Mouse (Mus musculus) brain, embryonic 18.5 days (tissue): ENCODE data around the gene Syndig1l.

Experiments
- DNase-seq: peaks from one replicate; pipeline ENCODE4 v3.0.0-alpha.2; 2012; ENCODE audit warnings: low read depth, low spot score

Syndig1l gene

DNA sequence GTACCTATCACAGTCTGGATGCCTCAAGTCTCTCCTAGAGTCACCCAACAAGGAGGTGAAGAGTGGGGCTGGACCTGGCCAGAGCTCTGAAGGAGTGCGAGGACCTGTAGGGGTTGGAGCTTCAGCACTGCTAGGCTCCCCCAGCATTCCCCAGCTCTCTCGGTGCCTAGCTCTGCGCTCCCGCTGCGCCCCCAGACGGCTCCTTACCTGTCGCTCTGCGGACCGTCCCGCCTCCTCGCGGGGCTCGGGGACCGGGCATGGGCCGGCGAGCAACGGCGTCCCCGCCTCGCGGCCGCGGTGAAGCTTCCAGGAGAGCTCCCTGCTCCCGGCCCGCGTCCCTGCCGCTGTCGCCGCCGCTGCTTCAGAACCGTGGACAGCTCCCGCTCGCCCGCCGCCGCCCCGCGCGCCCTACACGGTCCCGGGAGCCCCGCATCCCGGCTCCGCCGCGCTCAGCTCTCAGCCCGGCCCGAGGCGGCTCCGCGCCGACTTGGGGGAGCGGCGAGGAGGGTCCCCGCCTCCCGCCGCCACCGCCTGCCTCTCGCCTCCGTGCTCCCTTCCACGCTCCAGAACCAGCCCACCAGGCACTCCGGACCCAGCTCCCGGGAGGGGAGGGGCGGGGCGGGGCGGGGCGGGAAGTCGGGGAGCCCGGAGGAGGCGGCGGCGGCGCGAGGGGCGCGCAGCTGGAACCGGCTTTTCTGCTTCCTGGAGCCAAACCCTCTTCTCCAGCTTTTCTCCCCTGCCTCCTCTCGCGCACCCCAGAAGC is at the start of gene Syndig1l:
Syndig1l (minus strand) TSS at position 513 of the 763 bp plus-strand sequence.
- no peak for DNase-seq

DNA sequence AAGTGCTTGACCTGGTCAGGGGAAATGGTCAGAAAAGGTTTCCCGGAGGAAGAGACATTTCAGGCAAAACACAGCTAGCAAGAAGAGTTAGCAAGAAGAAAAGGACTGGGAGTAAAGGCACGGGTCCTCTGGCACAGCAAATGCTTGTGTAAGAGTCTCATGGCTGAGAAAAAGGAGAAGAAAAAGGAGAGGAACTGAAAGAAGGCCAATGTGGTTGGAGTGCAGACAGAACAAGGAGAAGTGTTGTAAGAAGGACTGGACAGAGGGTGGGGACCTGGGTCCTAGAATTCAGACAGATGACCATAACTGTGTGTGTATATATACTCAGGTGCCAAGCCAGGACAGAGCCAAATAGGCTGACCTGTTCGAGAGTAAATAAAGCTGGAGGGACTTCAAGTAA is 49.5 kb upstream of the Syndig1l start:
- no peak for DNase-seq

- DNase-seq = no peak
Measured at GRCm38 (mm10) chr12:84745700-84746099, 47.1 kb upstream of the Syndig1l start.

DNA sequence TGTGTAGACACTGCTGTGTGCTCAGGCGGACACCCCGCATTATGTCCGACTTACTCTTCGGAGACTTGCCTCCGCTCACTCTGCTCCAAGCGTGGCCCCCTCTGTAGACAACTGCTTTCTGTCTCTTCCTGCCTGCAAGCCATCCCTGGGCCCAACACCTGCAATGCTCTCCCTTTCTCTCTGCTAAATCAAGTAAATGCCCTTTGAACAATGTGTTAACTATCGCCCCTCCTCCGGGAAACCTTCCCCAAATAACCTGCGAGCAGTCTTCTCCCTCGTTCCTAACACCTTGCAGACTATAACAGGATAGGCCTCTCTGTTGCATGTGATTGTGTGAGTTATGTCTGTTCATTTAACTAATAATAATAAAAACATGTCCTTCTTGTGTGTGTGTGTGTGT is 44.9 kb upstream of the Syndig1l start:
- DNase-seq = no peak

DNA sequence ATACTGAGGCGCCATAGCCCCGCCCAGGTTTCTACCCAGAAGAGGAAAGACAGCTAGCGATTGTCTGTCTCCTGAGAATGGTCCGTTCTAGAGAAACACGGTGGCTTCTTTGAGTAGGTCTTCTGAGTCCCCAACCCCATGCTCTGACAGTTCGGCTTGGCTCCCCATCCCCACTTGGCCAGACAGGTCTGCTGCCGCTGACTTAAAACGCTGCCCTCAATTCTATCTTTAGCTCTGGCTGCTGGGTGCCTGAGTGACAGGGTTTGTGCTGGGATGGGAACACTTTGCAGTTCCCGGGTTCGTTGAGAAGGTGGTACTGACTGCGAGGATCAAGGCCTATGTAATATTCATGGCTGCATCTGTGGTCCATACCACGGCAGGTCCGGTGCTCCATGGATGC is 34.7 kb upstream of the Syndig1l start:
- DNase-seq = no peak

- DNase-seq = no peak
Measured at GRCm38 (mm10) chr12:84728421-84728820, 29.8 kb upstream of the Syndig1l start.

- DNase-seq = no peak
Measured at GRCm38 (mm10) chr12:84727434-84727833, 28.8 kb upstream of the Syndig1l start.

GRCm38 (mm10) chr12:84726986-84727385 is 28.4 kb upstream of the Syndig1l start:
- no peak for DNase-seq

GRCm38 (mm10) chr12:84726391-84726790 is 27.8 kb upstream of the Syndig1l start:
- no peak for DNase-seq

GRCm38 (mm10) chr12:84718462-84719244 is 20.0 kb upstream of the Syndig1l start:
- no peak for DNase-seq

GRCm38 (mm10) chr12:84714578-84714977 is 15.9 kb upstream of the Syndig1l start:
- DNase-seq = no peak

DNA sequence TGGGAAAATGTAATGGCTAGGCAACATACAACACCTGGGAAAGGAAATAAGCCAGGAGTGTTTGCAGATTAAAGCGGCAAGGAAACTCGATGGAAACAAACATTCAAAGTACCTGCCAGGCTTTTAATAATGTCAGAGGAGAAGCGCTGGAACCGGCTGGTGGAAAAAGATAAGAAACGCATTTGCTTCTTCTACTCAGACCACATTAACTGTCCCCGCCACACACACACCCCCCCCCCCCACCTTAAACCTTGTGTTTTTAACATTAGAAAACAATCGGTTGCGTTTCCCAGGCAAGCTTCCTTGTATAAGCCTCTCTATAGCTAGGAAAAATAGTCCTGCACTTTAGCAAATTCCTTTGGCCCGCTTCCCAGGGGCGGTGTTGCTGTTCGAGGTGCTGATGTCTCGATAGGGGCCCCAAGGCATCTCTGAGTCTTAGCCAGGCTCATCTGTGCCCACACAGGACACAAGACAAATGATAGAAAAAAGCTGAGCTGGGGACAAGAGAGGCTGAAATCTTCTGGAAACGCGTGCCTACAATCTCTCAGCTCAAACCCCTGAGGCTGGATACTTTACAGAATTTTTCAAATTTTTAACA is 11.3 kb upstream of the Syndig1l start:
- no peak for DNase-seq

- DNase-seq = no peak
Measured at GRCm38 (mm10) chr12:84707804-84708203, 9.2 kb upstream of the Syndig1l start.

DNA sequence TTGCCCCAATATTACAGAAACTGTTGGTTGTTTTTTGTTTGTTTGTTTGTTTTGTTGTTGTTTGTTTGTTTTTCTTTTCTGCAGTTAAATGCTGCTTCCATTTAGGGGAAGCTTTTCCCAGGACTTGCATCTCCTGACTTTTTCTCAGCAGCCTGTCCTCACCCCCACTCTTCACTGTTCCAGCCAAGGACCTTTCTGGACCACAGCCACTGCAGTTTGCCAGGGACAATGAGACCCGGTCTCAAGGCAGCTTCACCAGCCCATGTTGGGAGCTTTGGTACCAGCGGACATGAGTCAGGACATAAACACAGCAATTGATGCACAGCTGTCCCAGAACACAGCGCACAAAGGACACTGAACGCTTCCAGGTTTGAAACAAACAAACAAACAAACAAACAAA is 8.3 kb upstream of the Syndig1l start:
- no peak for DNase-seq

- no peak for DNase-seq
Measured at GRCm38 (mm10) chr12:84702586-84702985, 4.0 kb upstream of the Syndig1l start.

DNA sequence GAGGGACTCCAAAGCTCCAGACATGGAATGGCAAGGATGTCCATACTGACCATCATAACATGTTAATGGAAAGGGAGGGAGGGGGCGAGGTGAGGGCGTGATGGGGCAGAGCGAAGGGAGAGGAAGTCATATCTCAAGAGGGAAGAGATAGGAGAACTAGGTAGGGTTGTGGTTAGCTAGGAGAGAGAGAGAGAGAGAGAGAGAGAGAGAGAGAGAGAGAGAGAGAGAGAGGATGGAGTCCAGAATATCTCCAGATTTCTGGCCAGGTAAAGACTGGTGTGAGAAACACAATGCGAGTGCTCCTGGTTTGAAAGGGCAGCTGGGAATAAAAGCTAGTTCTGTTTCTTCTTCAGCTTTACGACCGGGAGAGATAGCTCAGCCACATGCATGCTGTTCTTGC is 6.5 kb downstream of the Syndig1l start:
- no peak for DNase-seq

DNA sequence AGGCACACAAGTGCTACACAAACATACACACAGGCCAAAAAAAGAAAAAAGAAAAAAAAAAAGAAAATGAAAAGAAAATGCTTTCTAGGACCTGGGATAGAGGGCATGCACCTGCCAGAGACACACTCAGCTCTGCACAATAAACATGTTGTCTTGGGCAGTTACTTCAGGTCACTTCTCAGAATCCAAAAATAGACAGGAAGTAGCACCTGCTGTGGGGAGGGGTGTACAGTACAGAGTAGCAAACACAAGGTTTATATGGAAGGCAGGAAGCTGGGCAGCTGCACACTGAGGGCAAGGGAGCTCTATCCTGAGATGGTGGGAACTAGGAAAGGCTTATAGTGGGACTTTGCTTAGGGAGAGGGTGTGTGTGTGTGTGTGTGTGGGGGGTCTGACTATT is 7.3 kb downstream of the Syndig1l start:
- no peak for DNase-seq

- no peak for DNase-seq
Measured at GRCm38 (mm10) chr12:84689051-84689450, 9.6 kb downstream of the Syndig1l start.

DNA sequence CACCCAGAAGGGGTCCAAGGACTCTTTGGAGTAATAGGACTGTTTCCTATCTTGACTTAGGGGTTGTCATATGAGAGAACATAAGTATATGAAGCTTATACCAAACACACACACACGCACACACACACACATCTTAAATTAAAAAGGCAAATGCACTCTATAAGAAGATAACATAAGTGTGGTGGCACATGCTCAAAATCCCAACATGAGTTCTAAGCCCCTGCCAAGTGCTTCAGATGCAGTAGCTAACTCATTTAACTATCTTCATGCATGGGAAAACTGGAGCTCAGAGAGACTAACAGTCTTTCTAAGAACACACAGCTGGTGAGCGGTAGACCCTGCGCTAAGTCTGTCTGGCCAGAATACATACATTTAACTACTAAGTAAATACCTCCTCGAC is 11.1 kb downstream of the Syndig1l start:
- no peak for DNase-seq

GRCm38 (mm10) chr12:84686176-84686575 is 12.5 kb downstream of the Syndig1l start:
- no peak for DNase-seq

- DNase-seq = no peak
Measured at GRCm38 (mm10) chr12:84684569-84684968, 14.1 kb downstream of the Syndig1l start.

DNA sequence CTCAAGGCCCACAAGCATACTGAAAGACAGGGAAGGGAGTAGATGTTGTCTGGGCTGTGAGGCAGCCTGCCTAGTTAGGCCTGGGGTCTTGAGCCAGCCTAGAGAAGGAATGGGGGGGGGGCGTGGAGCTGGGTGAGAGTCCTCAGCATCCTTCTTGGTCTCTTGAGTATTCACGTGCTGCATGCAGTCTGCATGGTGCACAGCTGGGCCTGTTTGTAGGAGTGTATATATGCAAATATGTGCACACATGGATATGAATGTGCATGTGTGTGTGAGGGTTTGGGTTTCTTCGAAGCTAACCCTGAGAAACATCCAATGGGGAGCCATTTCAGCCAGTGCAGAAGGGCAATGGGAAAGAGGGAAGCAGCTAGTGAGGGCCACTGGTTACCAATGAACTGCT is 22.6 kb downstream of the Syndig1l start:
- no peak for DNase-seq
